In genomic region chr5:3502610-3503350, GRCm38 (mm10) we compare ENCODE assay signal across 9 mouse cellular contexts. TPM values are rescaled to one million over a fixed set of nuclear protein-coding genes. Genes with fewer than 3 reads are reported as not detected.
DNase-seq lines count a peak whose midpoint lies in the region; ATAC-seq and TF ChIP-seq lines count a peak whose summit lies in the region.
"Had no signal": no experiment of that assay in that cellular context is flagged by ENCODE, and none has a peak within 500 bp of the region (broad histone marks: within the 10 kb centered on the region; RNA-seq: fewer than 3 reads in every experiment).

No protein-coding gene starts in this region.

- H3K4me2 ChIP-seq in forebrain, postnatal 0 days (ENCODE audit: low read depth): no peak overlapping the region
- H3K4me2 ChIP-seq in hindbrain, postnatal 0 days (ENCODE audit: low read depth, low read length): no peak overlapping the region
- H3K4me2 ChIP-seq: limb, embryonic 15.5 days had no signal

- WGBS in forebrain, postnatal 0 days: 66% methylated on average over 11 of the region's 11 CpGs
- 44% methylated on average over 11 of the region's 11 CpGs for WGBS in kidney, adult 2 months
- 58% methylated on average over 11 of the region's 11 CpGs for WGBS in hindbrain, postnatal 0 days

- H3K27ac ChIP-seq in forebrain, postnatal 0 days (ENCODE audit: low read depth, low read length): no peak overlapping the region
- H3K27ac ChIP-seq in kidney, adult 2 months (ENCODE audit: insufficient read depth, low read depth, low read length): peak overlapping the region; percentile 81
- H3K27ac ChIP-seq in hindbrain, postnatal 0 days: no peak overlapping the region
- H3K27ac ChIP-seq: limb, embryonic 15.5 days had no signal

- H3K4me3 ChIP-seq in G1E (ENCODE audit: low read depth, low read length): no peak overlapping the region; the same call in 1 of the 2 replicates
- no peak overlapping the region for H3K4me3 ChIP-seq in forebrain, postnatal 0 days (ENCODE audit: low read depth, low read length)
- H3K4me3 ChIP-seq in kidney, adult 2 months (ENCODE audit: insufficient read depth, low read depth, low read length): no peak overlapping the region
- H3K4me3 ChIP-seq in hindbrain, postnatal 0 days (ENCODE audit: low read length): no peak overlapping the region
- H3K4me3 ChIP-seq: limb, embryonic 15.5 days had no signal

- peaks cover 85% of the 10 kb centered on the region for H3K4me1 ChIP-seq in G1E (ENCODE audit: insufficient read depth, low read depth, low read length)
- no peaks in the 10 kb centered on the region for H3K4me1 ChIP-seq in forebrain, postnatal 0 days (ENCODE audit: insufficient read depth)
- peaks cover 12% of the 10 kb centered on the region; the same call in 1 of the 2 replicates for H3K4me1 ChIP-seq in kidney, adult 2 months (ENCODE audit: control insufficient read depth, insufficient read depth, low read length)
- no peaks in the 10 kb centered on the region for H3K4me1 ChIP-seq in hindbrain, postnatal 0 days (ENCODE audit: insufficient read depth, low read length)

- DNase-seq in layer of hippocampus, adult 11-12 months (ENCODE audit: low spot score): peak; percentile 60
- DNase-seq in layer of hippocampus, postnatal 25 days (ENCODE audit: extremely low spot score in 1 of 2, low spot score in 1 of 2): no peak
- peak; percentile 42 for DNase-seq in G1E (ENCODE audit: low spot score)
- peak; percentile 50 for DNase-seq in forebrain, postnatal 0 days
- peak; percentile 84 for DNase-seq in kidney, adult 2 months
- DNase-seq in lung, postnatal 36 days: peak; percentile 93
- no peak for DNase-seq in hindbrain, postnatal 0 days (ENCODE audit: low spot score)
- no peak for DNase-seq in T-cell, adult 2 months (ENCODE audit: low spot score)

- no peak overlapping the region for H3K9ac ChIP-seq in forebrain, postnatal 0 days
- H3K9ac ChIP-seq in hindbrain, postnatal 0 days (replicated peaks; ENCODE audit: low read length): no peak overlapping the region
- H3K9ac ChIP-seq: limb, embryonic 15.5 days had no signal

- no peak for TF ChIP-seq CTCF in G1E (IDR thresholded peaks at IDR 0.05; ENCODE audit: low read depth, low read length)
- no peak for TF ChIP-seq CTCF in forebrain, postnatal 0 days (IDR thresholded peaks at IDR 0.05; ENCODE audit: low read depth)
- TF ChIP-seq CTCF in kidney, adult 2 months (conservative IDR thresholded peaks at IDR 0.05; ENCODE audit: insufficient read depth, insufficient read length, low read depth, low read length): no peak
- no peak for TF ChIP-seq CTCF in hindbrain, postnatal 0 days (IDR thresholded peaks at IDR 0.05; ENCODE audit: low read depth)

- H3K27me3 ChIP-seq in G1E (ENCODE audit: insufficient read depth, low read length): no peaks in the 10 kb centered on the region
- no peaks in the 10 kb centered on the region for H3K27me3 ChIP-seq in forebrain, postnatal 0 days (ENCODE audit: insufficient read depth, low read length)
- no peaks in the 10 kb centered on the region for H3K27me3 ChIP-seq in kidney, adult 2 months (replicated peaks; ENCODE audit: control insufficient read depth, insufficient read depth, low read length)
- H3K27me3 ChIP-seq in hindbrain, postnatal 0 days (ENCODE audit: insufficient read depth, low read length): no peaks in the 10 kb centered on the region
- H3K27me3 ChIP-seq: limb, embryonic 15.5 days had no signal

- peaks cover 84% of the 10 kb centered on the region for H3K36me3 ChIP-seq in G1E (replicated peaks)
- no peaks in the 10 kb centered on the region for H3K36me3 ChIP-seq in forebrain, postnatal 0 days (ENCODE audit: insufficient read depth)
- H3K36me3 ChIP-seq in kidney, adult 2 months (ENCODE audit: control insufficient read depth, insufficient read depth, low read length): no peaks in the 10 kb centered on the region
- H3K36me3 ChIP-seq in hindbrain, postnatal 0 days (ENCODE audit: insufficient read depth, low read length): no peaks in the 10 kb centered on the region
- H3K36me3 ChIP-seq: limb, embryonic 15.5 days had no signal

- peak; percentile 61 for ATAC-seq in G1E (ENCODE audit: extremely low read depth, insufficient number of reproducible peaks, low FRiP score, poor library complexity, severe bottlenecking)
- ATAC-seq in forebrain, postnatal 0 days: peak; percentile 78
- no peak for ATAC-seq in hindbrain, postnatal 0 days

- no peak for TF ChIP-seq POLR2A in kidney, adult 2 months (IDR thresholded peaks at IDR 0.05; ENCODE audit: low read depth, low read length)

- no peaks in the 10 kb centered on the region for H3K9me3 ChIP-seq in G1E (replicated peaks)
- H3K9me3 ChIP-seq in forebrain, postnatal 0 days (ENCODE audit: low read length): no peaks in the 10 kb centered on the region
- no peaks in the 10 kb centered on the region for H3K9me3 ChIP-seq in hindbrain, postnatal 0 days (ENCODE audit: low read length)
- H3K9me3 ChIP-seq: limb, embryonic 15.5 days had no signal

RNA-seq across cellular contexts. Expression of gene Fam133b, which starts 40.9 kb away (rescaled TPM):
- total RNA-seq in layer of hippocampus, postnatal 25 days (2021): 10 to 100 TPM; 37.5 to 46.2 TPM
- total RNA-seq in G1E (2014; fragmentation: Nextera tagmentation) (59.0 and 66.6 TPM in 2 replicates), G1E (2017) (64.6 and 76.2 TPM in 2 replicates)
- polyA plus RNA-seq in G1E (2012): 14.5 and 16.9 TPM in 2 replicates
- 36.5 and 41.5 TPM in 2 replicates for total RNA-seq in forebrain, postnatal 0 days (2014; rRNA removed)
- 21.9 and 22.9 TPM in 2 replicates for polyA plus RNA-seq in forebrain, postnatal 0 days (2015; fragmentation: Nextera tagmentation; extraction: Ambion mirVana)
- 7.1 and 8.1 TPM in 2 replicates for polyA plus RNA-seq in kidney, adult 2 months (2012; rRNA removed)
- 17.4 and 20.9 TPM in 2 replicates for total RNA-seq in hindbrain, postnatal 0 days (2014; rRNA removed)
- 25.6 and 28.0 TPM in 2 replicates for polyA plus RNA-seq in hindbrain, postnatal 0 days (2015; fragmentation: Nextera tagmentation; extraction: Ambion mirVana)

Comparison
In these comparisons a context has a peak if more than half of its experiments do, and no peak if none do; other contexts are left out.
1. DNase-seq: peak in layer of hippocampus, adult 11-12 months (single experiment), G1E (single experiment), forebrain, postnatal 0 days (single experiment), kidney, adult 2 months (single experiment) and lung, postnatal 36 days (single experiment); none in layer of hippocampus, postnatal 25 days (0 of 2), hindbrain, postnatal 0 days (single experiment) and T-cell, adult 2 months (single experiment).